24 mouse cellular contexts compared by ENCODE assay signal in the genomic region with DNA sequence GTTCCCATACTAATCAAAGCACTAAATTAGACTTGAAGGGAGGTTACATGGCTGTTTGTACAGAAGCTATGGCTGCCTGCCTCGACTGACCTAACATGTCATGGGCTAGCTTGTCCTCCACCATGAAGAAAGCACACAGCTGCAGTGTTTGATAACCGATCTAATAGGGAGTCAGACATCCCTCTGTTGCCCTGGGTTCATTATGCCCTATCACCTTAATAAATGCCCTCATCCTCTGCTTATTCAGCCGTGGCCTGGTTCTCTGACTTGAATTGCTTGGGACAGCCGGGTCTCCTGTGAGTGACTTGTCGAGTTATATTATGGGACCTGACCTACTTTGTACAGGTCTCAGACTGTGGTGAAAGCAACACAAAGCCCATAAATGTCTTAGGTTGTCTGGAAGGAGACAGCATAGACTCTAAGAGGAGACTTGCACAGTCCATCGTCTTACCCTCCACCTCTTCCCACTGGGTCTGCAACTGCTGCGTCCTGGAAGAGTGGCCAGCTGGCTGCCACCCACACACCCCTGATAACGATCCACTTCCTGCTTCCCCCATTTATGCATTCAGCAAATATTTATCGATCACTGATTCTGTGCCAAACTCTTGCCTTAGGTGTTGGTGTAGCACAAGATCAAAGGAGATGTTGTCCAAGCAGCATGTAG.
"Had no signal": no experiment of that assay in that cellular context is flagged by ENCODE, and none has a peak within 500 bp of the region (broad histone marks: within the 10 kb centered on the region; RNA-seq: fewer than 3 reads in every experiment).

No protein-coding gene starts in this region.

- H3K4me2 ChIP-seq: heart, embryonic 11.5 days; heart, embryonic 13.5 days; heart, embryonic 15.5 days; hindbrain, embryonic 12.5 days; hindbrain, embryonic 15.5 days; kidney, embryonic 15.5 days; limb, embryonic 13.5 days; limb, embryonic 15.5 days; liver, embryonic 12.5 days had no signal

- H3K4me1 ChIP-seq: heart, embryonic 13.5 days; heart, embryonic 15.5 days; limb, embryonic 13.5 days; liver, embryonic 12.5 days had no signal

- ATAC-seq: forebrain, postnatal 0 days; hindbrain, postnatal 0 days; intestine, embryonic 16.5 days; liver, embryonic 12.5 days had no signal

- DNase-seq: forebrain, postnatal 0 days; gastrocnemius, postnatal 14 days; gastrocnemius, postnatal 36 days; heart, postnatal 14 days; heart, postnatal 36 days; kidney, adult 11 months; kidney, adult 2 months; kidney, postnatal 14 days; kidney, postnatal 36 days; layer of hippocampus, adult 9-11 months; layer of hippocampus, postnatal 36 days; left cerebral cortex, postnatal 4 days had no signal

- H3K9me3 ChIP-seq: heart, embryonic 13.5 days; heart, embryonic 15.5 days; hindbrain, embryonic 15.5 days; kidney, embryonic 15.5 days; limb, embryonic 13.5 days; limb, embryonic 15.5 days; liver, embryonic 12.5 days had no signal

- H3K27me3 ChIP-seq: heart, embryonic 15.5 days; hindbrain, embryonic 15.5 days; kidney, embryonic 15.5 days; liver, embryonic 12.5 days had no signal

- H3K9ac ChIP-seq: forebrain, postnatal 0 days; heart, embryonic 13.5 days; heart, embryonic 15.5 days; hindbrain, embryonic 12.5 days; hindbrain, embryonic 15.5 days; kidney, embryonic 15.5 days; limb, embryonic 13.5 days; limb, embryonic 15.5 days; liver, embryonic 12.5 days had no signal

- H3K4me3 ChIP-seq: heart, embryonic 13.5 days; heart, embryonic 15.5 days; hindbrain, embryonic 12.5 days; hindbrain, embryonic 15.5 days; kidney, embryonic 15.5 days; limb, embryonic 13.5 days; limb, embryonic 15.5 days; liver, embryonic 12.5 days had no signal

- H3K27ac ChIP-seq: heart, embryonic 13.5 days; heart, embryonic 15.5 days; hindbrain, embryonic 12.5 days; hindbrain, embryonic 15.5 days; hindbrain, postnatal 0 days; kidney, embryonic 15.5 days; kidney, postnatal 0 days; limb, embryonic 13.5 days; limb, embryonic 15.5 days; liver, embryonic 12.5 days had no signal

- H3K36me3 ChIP-seq: heart, embryonic 13.5 days; heart, embryonic 15.5 days; hindbrain, embryonic 12.5 days; hindbrain, embryonic 15.5 days; kidney, embryonic 15.5 days; limb, embryonic 13.5 days; limb, embryonic 15.5 days; liver, embryonic 12.5 days had no signal
